Mouse (Mus musculus) bone marrow, adult 2 months (tissue): ENCODE measurements around the gene Uck2.

ENCODE experiments used
- CTCF ChIP-seq: fragments of 200-500 bp; IDR thresholded peaks from 2 replicates; pipeline ENCODE4 v1.5.1; 2011; ENCODE audit warnings: low read length, control low read depth; ENCODE audit not compliant: control insufficient read depth, insufficient read depth
- POLR2A ChIP-seq: fragments of 200-500 bp; IDR thresholded peaks from 2 replicates; pipeline ENCODE4 v1.6.1; 2011; ENCODE audit warnings: low read depth, mild to moderate bottlenecking, control low read depth, low read length, borderline replicate concordance; ENCODE audit not compliant: control insufficient read depth

- no peak for TF ChIP-seq POLR2A
- no peak for TF ChIP-seq CTCF
These were observed 5.9 kb downstream of the Uck2 start for GRCm38 (mm10) chr1:167279160-167279715.
